Mouse (Mus musculus) WW6 (cell line): ENCODE data around the gene Bpifb1.
"Not testable (repeated sequence)": the region's sequence is repeated elsewhere in the genome, so short reads cannot be mapped to it uniquely, and the experiment has no call there.

Experiments
- DNase-seq: peaks from one replicate; pipeline ENCODE4 v3.0.0-alpha.2; 2013; ENCODE audit warnings: low read depth, low spot score

The Bpifb1 gene

GRCm38 (mm10) chr2:154190546-154191258 is at the start of gene Bpifb1:
Gene Bpifb1, plus strand, starts transcription at chr2:154190818.
- no peak for DNase-seq

- no peak for DNase-seq
These were observed 48.0 kb upstream of the Bpifb1 start, which contains the start of gene Bpifa1 for GRCm38 (mm10) chr2:154142580-154142979. Gene Bpifa1, plus strand, starts transcription at chr2:154142880.

DNA sequence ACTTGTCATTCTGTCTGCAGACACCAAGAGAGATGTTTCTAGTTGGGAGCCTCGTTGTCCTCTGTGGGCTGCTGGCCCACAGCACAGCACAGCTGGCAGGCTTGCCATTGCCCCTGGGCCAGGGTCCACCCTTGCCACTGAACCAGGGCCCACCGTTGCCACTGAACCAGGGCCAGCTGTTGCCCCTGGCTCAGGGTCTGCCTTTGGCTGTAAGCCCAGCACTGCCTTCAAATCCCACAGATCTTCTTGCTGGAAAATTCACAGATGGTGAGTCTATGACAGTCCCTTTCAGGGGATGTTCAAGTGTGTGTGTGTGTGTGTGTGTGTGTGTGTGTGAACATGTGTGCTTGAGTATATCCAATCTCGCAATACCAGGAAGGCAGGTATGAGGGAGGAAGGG is 46.9 kb upstream of the Bpifb1 start:
- DNase-seq, result no peak

GRCm38 (mm10) chr2:154147496-154147895 is 43.1 kb upstream of the Bpifb1 start:
- no peak for DNase-seq

- DNase-seq, result peak; percentile 18
These were observed 32.2 kb upstream of the Bpifb1 start for GRCm38 (mm10) chr2:154158433-154158832.

DNA sequence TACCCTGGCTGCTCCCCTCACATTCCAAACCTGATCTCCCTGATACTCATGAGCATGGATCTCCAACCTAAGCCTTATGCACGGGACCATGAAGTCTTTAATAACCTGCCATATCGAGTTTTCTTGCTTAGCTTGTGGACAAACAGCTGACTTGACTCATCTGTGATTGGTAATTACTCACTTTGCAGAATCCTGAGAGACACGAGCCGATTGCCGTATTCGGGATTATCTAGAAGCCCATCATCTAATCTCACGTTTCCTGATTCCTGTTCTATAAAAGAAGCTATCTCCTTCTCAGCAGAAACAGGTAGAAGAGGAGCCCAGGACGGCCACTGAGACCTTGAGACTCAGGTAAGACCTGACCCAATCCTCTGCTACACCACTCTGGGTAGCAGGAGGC is 28.3 kb upstream of the Bpifb1 start, which contains the start of gene Bpifa5:
Bpifa5 (plus strand) TSS at position 301 of the 400 bp plus-strand sequence.
- DNase-seq, result no peak

DNA sequence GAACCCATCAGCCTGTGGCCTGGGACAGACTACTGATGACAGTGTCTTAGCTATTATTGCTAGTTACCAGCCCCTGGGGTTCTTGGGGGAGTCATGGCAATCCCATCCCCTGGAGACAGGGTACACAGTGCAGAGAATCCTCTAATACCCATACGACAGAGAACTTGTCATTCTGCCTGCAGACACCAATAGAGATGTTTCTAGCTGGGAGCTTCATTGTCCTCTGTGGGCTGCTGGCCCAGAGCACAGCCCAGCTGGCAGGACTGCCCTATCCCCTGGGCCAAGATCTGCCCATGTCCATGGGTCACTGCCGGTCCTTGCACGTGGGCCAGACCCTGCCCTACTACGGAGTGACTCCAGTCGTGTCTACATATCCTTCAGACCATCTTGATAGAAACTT is 27.3 kb upstream of the Bpifb1 start:
- DNase-seq, result no peak

DNA sequence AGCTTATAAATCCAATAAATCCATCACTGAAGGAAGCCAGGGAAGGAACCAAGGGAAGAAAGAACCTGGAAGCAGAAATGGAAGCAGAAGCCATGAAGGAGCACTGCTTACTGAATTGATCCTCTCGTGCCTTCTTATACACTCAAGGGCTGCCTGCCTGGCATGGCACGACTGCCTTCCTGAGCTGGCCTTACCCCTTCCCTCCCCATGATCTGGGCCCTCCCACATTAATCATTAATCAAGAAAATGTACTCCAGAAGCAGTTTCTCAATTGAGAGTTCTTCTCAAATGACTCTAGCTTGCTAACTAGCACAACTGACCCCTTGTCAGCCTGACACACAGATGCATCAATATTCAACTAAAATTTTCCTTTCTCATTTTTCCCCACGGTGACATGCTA is 21.4 kb upstream of the Bpifb1 start:
- no peak for DNase-seq

DNA sequence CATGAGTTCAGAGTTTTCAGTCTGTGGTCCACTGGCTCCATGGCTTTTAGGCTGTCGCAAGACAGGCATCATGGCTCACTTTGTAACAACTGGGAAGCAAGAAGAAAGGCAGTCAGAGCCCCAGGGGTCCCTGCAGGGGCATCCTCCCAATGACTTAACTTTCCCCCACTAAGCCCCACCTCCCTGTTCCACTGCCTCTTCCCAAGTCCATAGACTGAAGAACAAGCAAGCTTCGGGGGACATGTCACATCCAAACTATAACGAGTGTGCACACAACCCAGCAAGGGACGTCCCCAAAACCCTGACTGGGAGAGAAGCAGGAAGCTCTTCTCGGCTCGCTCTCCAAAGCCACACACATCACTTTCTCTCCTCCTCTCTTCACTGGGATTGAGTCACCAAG is 19.0 kb upstream of the Bpifb1 start:
- no peak for DNase-seq

DNA sequence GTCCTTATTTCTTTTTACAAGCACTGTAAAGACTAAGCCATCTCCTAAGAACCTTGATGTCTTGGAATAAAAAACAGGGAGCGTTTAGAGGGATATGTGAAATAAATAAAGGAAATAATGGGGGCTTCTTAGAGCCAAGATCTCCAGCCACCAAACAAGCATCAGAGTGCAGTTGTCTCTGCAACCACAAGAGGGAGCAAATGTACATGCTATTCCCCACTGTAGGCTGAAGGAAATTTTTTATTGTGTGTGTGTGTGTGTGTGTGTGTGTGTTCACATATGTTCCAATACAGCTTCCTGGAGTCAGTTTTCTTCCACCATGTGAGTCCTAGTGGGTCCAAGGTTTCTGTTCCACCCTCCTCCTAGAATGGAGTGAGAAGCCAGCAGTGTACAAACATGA is 17.3 kb upstream of the Bpifb1 start:
- DNase-seq, result no peak

DNA sequence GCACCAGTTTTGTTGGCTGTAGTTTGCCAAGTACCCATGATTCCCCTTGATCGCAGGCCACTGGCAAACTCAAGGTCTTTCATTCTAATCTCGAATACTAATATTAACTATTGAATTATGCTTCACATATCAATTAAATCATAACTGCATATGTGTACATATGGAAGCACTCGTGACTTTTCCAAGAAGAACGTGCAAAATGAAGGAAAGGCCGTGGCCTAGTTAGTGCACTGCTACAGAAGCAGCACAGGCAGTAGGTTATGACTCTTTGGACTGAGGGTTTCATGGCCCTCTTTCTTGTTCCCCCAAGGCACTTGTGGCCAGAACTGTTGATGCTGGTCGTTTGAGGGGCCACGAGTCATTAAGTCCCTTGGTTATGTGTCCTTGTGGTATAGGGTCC is 8.7 kb upstream of the Bpifb1 start:
- DNase-seq, result not testable (repeated sequence)

DNA sequence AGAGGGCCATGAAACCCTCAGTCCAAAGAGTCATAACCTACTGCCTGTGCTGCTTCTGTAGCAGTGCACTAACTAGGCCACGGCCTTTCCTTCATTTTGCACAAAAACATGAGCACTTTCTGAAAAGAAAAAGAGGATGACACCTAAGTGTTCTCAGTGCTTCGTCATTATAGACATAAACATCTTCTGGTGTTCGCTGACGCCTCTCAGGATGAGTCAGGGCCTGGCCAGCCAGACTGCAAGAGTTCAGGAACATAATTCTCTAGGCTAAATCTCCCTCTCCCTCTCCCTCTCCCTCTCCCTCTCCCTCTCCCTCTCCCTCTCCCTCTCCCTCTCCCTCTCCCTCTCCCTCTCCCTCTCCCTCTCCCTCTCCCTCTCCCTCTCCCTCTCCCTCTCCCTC is 7.6 kb upstream of the Bpifb1 start:
- not testable (repeated sequence) for DNase-seq

GRCm38 (mm10) chr2:154185319-154185718 is 5.3 kb upstream of the Bpifb1 start:
- DNase-seq, result no peak

DNA sequence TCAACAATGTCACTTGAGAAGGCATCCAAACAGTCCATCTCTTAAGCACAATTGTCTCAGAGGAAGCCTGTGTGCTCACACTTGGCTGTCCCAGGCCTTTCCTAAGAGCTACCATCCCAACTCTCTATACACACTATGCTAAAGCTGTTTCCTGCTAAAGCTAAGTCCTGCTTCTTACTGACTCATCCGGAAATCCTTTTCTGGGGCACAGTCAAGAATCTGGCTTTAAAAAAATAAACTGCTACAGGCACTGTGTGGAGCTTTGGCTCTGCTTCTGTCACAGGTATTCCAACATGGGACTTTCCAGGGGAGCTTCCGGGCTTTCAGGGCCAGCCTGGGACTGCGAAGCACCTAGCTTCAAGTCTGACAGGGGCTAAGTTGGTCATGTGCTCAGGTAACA is 4.9 kb upstream of the Bpifb1 start:
- DNase-seq, result no peak

DNA sequence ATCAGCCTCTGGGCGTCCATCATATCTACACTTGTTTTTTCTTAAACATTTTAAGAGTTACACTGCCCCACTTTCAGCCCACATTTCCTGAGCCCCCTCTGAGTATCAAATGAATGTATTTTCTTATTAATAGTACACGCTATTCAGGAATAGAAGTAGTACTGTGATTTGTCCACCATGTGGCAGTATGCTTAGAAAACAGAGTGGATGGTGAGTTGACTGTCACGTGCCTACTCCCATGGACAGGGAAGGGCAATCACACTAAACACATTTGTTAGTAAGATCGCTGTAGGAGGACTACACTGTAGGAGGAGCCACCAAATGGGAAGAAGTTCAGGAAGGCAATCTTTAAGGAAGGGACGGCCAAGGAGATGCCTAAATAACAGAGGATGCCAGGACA is 3.1 kb upstream of the Bpifb1 start:
- no peak for DNase-seq

DNA sequence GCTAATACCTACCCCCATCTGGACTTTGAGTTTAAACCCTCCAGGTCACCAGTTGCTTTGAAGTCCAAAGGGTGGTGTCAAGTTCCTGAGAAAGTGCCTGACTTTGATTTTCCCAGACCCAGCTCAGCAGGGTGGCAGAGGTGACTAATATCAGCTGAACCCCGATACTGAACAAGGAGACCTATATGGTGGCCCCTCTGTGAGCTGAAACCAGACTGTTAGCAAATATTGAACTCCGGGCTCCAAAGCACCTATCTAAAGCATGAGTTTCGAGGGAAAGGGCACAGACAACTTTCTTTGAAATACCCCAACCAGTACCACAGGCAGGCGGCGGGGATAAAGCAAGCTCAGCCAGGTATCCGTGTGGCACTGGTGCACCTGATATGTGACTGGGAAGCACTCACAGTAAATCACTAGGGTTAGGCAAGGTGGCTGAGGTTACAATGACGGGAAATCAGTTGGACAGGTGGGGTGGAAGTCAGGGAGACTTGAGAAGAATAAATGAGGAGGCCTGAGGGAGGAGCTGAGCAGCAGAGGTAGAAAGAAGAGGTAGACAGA is 662 bp upstream of the Bpifb1 start:
- no peak for DNase-seq

- no peak for DNase-seq
These were observed 1.5 kb downstream of the Bpifb1 start for GRCm38 (mm10) chr2:154192141-154192540.

DNA sequence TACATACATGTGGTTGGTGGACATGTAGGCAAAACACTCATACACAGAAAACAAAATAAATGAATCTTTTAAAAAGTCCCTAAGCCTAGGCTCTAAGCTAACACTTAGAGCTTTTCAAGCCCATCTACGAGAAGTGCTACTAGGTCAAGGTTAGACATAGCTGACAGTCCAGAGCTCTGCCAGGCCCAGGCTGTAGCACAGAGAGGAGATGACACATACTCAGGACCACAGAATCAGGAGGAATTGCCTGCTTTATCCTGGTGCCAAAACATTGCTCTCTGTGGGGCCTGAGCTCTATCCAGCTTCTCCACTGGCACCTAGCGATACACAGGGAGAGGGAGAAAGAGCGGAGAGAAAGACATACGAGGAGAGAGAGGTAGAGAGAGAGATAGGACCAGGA is 2.5 kb downstream of the Bpifb1 start:
- no peak for DNase-seq

DNA sequence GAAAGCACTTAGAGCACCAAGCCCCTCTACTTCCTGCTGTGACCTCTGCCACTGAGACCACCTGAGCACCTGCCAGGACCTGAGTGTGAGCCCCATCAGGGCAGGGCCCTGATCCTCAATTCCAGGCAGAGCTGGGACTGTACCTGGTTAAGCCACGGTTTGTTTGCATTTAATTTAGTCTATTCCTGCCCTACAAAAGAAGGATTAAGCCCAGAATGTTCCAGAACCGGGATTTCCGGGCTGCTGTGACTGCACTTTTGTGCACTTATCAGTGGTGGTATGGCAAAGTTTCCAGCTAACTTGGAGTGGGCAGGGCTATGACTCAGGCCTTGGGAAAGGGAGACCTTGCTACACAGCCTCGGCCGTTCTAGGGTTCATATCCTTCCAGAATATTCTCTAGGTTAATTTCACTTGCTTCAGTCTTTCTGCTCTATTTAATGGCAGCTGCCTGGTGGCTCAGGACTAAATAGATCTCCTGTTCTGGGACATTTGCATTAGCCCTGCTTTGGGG is 3.4 kb downstream of the Bpifb1 start:
- no peak for DNase-seq

DNA sequence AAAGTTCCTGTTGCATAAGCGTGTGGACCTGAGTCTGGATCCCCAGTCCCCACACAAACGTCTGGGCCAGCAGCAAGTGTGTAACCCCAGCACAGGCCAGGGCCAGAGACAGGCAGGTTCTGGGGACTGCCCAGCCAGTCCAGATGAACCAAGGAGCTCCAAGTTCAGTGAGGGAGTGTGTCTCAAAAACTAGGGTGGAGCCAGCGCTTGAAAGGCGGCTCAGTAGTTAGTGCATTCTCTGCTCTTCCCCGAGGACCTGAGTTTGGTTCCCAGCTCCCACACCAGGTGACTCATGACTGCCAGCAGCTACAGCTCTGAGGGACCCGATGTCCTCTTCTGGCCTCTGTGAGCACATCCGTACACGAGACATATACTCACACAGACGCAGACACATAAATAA is 6.4 kb downstream of the Bpifb1 start:
- no peak for DNase-seq

GRCm38 (mm10) chr2:154204630-154205029 is 14.0 kb downstream of the Bpifb1 start:
- no peak for DNase-seq

- no peak for DNase-seq
These were observed 16.3 kb downstream of the Bpifb1 start for GRCm38 (mm10) chr2:154206908-154207307.

- DNase-seq, result no peak
These were observed 18.5 kb downstream of the Bpifb1 start for GRCm38 (mm10) chr2:154209112-154209511.
